Mouse (Mus musculus) testis, adult 2 months (tissue): ENCODE data around the gene Pnp.
"Not testable (repeated sequence)": the region's sequence is repeated elsewhere in the genome, so short reads cannot be mapped to it uniquely, and the experiment has no call there.

Source experiments
- CTCF ChIP-seq: fragments of 200-500 bp; IDR thresholded peaks from 2 replicates; pipeline ENCODE4 v1.5.1; 2012; ENCODE audit warnings: low read depth, mild to moderate bottlenecking, inconsistent platforms, low read length, moderate library complexity; ENCODE audit not compliant: control insufficient read depth, insufficient read depth, insufficient replicate concordance
- POLR2A ChIP-seq: fragments of 200-500 bp; IDR thresholded peaks from 2 replicates; pipeline ENCODE4 v1.6.1; 2012; ENCODE audit warnings: low read depth, mild to moderate bottlenecking, inconsistent platforms, low read length, moderate library complexity; ENCODE audit not compliant: control insufficient read depth

GRCm38 (mm10) chr14:50897992-50898391, 32.9 kb upstream of the Pnp start:
- not testable (repeated sequence) for TF ChIP-seq CTCF, POLR2A
